Mouse (Mus musculus) kidney, adult 2 months (tissue): ENCODE results near the gene Klhdc8a.

ENCODE experiments used
- CTCF ChIP-seq: fragments of 200-500 bp; conservative IDR thresholded peaks from 2 replicates; pipeline ENCODE4 v1.5.1; 2011; ENCODE audit warnings: low read depth, mild to moderate bottlenecking, control low read depth, low read length, moderate library complexity, mixed read lengths; ENCODE audit not compliant: insufficient read depth, insufficient read length
- POLR2A ChIP-seq: fragments of 200-500 bp; IDR thresholded peaks from one replicate; pipeline ENCODE4 v1.6.1; 2011; ENCODE audit warnings: low read depth, low read length, control low read depth

DNA sequence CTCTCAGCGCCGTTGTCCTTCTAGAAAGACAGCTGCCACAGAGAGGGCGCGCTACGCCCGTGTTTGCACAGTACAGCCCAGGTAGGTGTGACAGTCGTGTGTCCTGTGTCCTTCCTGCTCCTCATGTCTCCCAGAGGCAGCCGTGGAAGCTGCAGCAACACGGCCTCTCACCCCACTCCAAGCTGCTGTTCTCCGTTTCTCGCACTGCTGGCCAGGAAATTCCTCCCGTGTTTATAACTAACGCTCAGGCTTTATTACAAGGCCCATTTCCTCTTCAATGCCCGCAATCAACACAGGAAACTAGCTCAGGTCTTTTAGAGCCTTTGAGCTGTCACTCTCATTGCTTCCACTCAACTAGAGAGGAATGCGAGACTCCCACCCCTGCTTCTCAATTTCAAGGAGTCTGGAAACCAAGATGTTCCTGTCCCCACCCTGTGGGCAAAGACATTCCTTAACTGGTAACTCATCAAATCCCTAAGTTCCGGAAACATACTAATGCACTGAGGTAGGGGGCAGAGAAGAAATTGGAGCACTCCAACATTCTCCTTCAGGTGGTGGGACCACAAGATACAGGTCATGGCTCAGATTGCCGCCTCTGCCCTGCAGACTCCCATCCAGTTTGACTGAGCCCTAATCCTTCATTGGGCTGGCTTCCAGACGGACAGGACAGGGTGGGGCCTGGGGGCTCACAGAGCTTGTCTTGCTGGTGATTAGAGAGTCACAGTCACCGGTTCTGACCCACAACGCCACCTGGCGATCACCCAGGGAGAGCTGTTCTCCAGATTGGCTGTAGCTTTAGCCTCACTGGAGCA is 5.9 kb upstream of the Klhdc8a start:
- TF ChIP-seq POLR2A (no peak), CTCF (peak; percentile 42; the same call in 1 of the 2 replicates)
